Mouse (Mus musculus): ENCODE measurements around the gene Triobp. TPM values are rescaled to one million over a fixed set of nuclear protein-coding genes. Genes with fewer than 3 reads are reported as not detected.

The Triobp gene
- polyA plus RNA-seq, 1 experiment, result 40.9 TPM

- TF ChIP-seq CTCF (IDR thresholded peaks at IDR 0.05; ENCODE audit: extremely low read depth, insufficient read depth, insufficient read length, insufficient replicate concordance) (no peak), POLR2A (IDR thresholded peaks at IDR 0.05; ENCODE audit: low read depth, low read length) (no peak)
- Histone ChIP-seq H3K27ac (ENCODE audit: insufficient read depth, low read length) (no peak overlapping the region), H3K27me3 (ENCODE audit: control insufficient read depth, insufficient read depth, low read length) (peaks cover 17% of the 10 kb centered on the region), H3K4me1 (ENCODE audit: control insufficient read depth, insufficient read depth, insufficient read length) (peaks cover 2% of the 10 kb centered on the region; the same call in 1 of the 2 replicates), H3K36me3 (ENCODE audit: control insufficient read depth, insufficient read depth, low read length) (no peaks in the 10 kb centered on the region), H3K4me3 (ENCODE audit: extremely low read depth, insufficient read depth, insufficient read length) (no peak overlapping the region)
- DNase-seq (ENCODE audit: low read depth in 1 of 2, low spot score in 2 of 2), result no peak
- WGBS, result 91% methylated on average over 14 of the region's 14 CpGs
These were observed 79.2 kb downstream of the Triobp start for GRCm38 (mm10) chr15:79026511-79027290.

DNA sequence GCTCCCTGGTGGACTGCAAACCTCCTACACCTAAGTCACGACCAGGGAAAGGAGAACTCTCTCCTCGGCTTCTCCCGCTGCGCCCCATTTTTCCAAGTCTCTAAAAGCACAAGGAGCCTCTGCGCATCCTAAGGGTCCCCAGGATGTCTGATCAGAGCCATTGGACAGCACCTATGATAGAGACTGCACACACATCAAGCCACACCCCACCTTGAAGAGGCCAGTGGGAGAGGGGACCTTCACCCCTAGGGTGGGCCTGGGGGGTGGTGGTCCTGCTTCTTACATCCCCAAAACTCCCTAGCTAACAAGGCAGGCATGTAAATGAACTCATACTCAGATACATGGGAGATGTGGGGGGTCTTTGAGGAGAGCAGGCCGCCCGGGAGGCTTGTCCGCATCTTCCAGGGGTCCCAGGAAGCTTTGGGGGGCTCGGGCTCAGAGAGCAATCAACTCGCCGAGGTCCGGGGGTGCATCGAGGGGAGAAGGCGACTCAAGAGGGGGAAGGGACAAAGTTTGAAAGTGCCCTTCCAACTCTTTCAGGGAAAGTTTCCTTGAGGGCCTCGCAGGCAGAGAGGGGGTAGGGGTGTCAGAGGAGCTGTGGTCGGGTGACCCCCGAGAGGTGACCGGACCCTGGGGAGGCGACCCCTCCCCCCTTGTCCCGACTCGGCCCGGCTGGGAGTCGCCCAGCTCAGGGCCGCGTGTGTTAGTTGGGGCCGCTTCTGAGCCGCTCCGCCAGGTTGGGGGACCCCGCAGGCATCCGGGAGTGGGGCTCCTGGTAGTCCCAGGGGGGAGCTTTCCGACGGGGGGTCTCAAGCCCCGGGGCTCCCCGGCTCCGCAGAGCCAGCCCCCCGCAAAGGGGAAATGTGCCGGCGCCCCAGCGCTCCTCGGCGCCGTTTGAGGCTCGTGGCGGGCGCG lies 80.0 kb downstream of the Triobp start:
- TF ChIP-seq POLR2A (IDR thresholded peaks at IDR 0.05; ENCODE audit: low read depth, low read length) (no peak), CTCF (IDR thresholded peaks at IDR 0.05; ENCODE audit: extremely low read depth, insufficient read depth, insufficient read length, insufficient replicate concordance) (no peak)
- H3K4me1 ChIP-seq (ENCODE audit: control insufficient read depth, insufficient read depth, insufficient read length), result peaks cover 2% of the 10 kb centered on the region; the same call in 1 of the 2 replicates
- H3K36me3 ChIP-seq (ENCODE audit: control insufficient read depth, insufficient read depth, low read length), result no peaks in the 10 kb centered on the region
- peak overlapping the region; percentile 51 for H3K27ac ChIP-seq (ENCODE audit: insufficient read depth, low read length)
- DNase-seq (ENCODE audit: low read depth in 1 of 2, low spot score in 2 of 2), result no peak
- H3K27me3 ChIP-seq (ENCODE audit: control insufficient read depth, insufficient read depth, low read length), result peaks cover 17% of the 10 kb centered on the region
- peak overlapping the region; percentile 80 for H3K4me3 ChIP-seq (ENCODE audit: extremely low read depth, insufficient read depth, insufficient read length)
- WGBS, result 15% methylated on average over 42 of the region's 46 CpGs

- TF ChIP-seq CTCF (IDR thresholded peaks at IDR 0.05; ENCODE audit: extremely low read depth, insufficient read depth, insufficient read length, insufficient replicate concordance) (no peak), POLR2A (IDR thresholded peaks at IDR 0.05; ENCODE audit: low read depth, low read length) (no peak)
- Histone ChIP-seq H3K27ac (ENCODE audit: insufficient read depth, low read length) (peak within 1 kb of the TSS; percentile 82), H3K36me3 (ENCODE audit: control insufficient read depth, insufficient read depth, low read length) (no peaks in the 10 kb centered on the region), H3K4me1 (ENCODE audit: control insufficient read depth, insufficient read depth, insufficient read length) (peaks cover 2% of the 10 kb centered on the region; the same call in 1 of the 2 replicates), H3K27me3 (ENCODE audit: control insufficient read depth, insufficient read depth, low read length) (peaks cover 17% of the 10 kb centered on the region), H3K4me3 (ENCODE audit: extremely low read depth, insufficient read depth, insufficient read length) (peak within 1 kb of the TSS; percentile 80)
- DNase-seq (ENCODE audit: low read depth in 1 of 2, low spot score in 2 of 2), result peak in 1 of 2 experiments; percentile 55
- 1% methylated on average over 58 of the region's 58 CpGs for WGBS
These were observed 80.8 kb downstream of the Triobp start, which contains the start of gene H1f0 for GRCm38 (mm10) chr15:79028237-79028738. H1f0 (plus strand) TSS chr15:79028450.

DNA sequence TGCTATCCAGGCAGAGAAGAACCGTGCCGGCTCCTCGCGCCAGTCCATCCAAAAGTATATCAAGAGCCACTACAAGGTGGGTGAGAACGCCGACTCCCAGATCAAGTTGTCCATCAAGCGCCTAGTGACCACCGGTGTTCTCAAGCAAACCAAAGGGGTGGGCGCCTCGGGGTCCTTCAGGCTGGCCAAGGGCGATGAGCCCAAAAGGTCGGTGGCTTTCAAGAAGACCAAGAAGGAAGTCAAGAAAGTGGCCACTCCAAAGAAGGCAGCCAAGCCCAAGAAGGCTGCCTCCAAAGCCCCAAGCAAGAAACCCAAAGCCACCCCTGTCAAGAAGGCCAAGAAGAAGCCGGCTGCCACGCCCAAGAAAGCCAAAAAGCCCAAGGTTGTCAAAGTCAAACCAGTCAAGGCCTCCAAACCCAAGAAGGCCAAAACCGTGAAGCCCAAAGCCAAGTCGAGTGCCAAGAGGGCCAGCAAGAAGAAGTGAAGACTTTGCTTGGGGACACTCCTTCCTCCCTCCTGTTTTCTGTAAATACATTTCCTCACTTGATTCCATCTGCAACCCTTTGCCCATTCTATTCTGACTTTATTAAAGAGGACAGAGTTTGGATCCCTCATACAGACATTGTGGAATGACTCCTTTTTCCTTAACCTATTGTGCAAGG lies 81.4 kb downstream of the Triobp start:
- DNase-seq (ENCODE audit: low read depth in 1 of 2, low spot score in 2 of 2), result no peak
- Histone ChIP-seq H3K4me3 (ENCODE audit: extremely low read depth, insufficient read depth, insufficient read length) (peak overlapping the region; percentile 80; the same call in 1 of the 2 replicates), H3K27ac (ENCODE audit: insufficient read depth, low read length) (peak overlapping the region; percentile 82), H3K36me3 (ENCODE audit: control insufficient read depth, insufficient read depth, low read length) (no peaks in the 10 kb centered on the region), H3K27me3 (ENCODE audit: control insufficient read depth, insufficient read depth, low read length) (peaks cover 17% of the 10 kb centered on the region), H3K4me1 (ENCODE audit: control insufficient read depth, insufficient read depth, insufficient read length) (peaks cover 2% of the 10 kb centered on the region; the same call in 1 of the 2 replicates)
- 37% methylated on average over 16 of the region's 16 CpGs for whole genome bisulfite sequencing
- no peak for TF ChIP-seq CTCF (IDR thresholded peaks at IDR 0.05; ENCODE audit: extremely low read depth, insufficient read depth, insufficient read length, insufficient replicate concordance)
- no peak for TF ChIP-seq POLR2A (IDR thresholded peaks at IDR 0.05; ENCODE audit: low read depth, low read length)

GRCm38 (mm10) chr15:79029519-79030241 lies 82.2 kb downstream of the Triobp start:
- H3K36me3 ChIP-seq (ENCODE audit: control insufficient read depth, insufficient read depth, low read length), result no peaks in the 10 kb centered on the region
- H3K27me3 ChIP-seq (ENCODE audit: control insufficient read depth, insufficient read depth, low read length), result peaks cover 17% of the 10 kb centered on the region
- no peak for DNase-seq (ENCODE audit: low read depth in 1 of 2, low spot score in 2 of 2)
- TF ChIP-seq POLR2A (IDR thresholded peaks at IDR 0.05; ENCODE audit: low read depth, low read length) (no peak), CTCF (IDR thresholded peaks at IDR 0.05; ENCODE audit: extremely low read depth, insufficient read depth, insufficient read length, insufficient replicate concordance) (no peak)
- 12% methylated on average over 11 of the region's 11 CpGs for WGBS
- no peak overlapping the region; the same call in 1 of the 2 replicates for H3K27ac ChIP-seq (ENCODE audit: insufficient read depth, low read length)
- peak overlapping the region; percentile 17 for H3K4me3 ChIP-seq (ENCODE audit: extremely low read depth, insufficient read depth, insufficient read length)
- H3K4me1 ChIP-seq (ENCODE audit: control insufficient read depth, insufficient read depth, insufficient read length), result peaks cover 2% of the 10 kb centered on the region; the same call in 1 of the 2 replicates

All from spleen, adult 2 months (tissue).